Mouse (Mus musculus) layer of hippocampus, postnatal 36 days (tissue): ENCODE data around the gene Colgalt1. TPM values are rescaled to one million over a fixed set of nuclear protein-coding genes. Genes with fewer than 3 reads are reported as not detected.

Experiments used
- DNase-seq, 2 experiments: peaks; one replicate each; pipeline ENCODE4 v3.0.0; 2022
- total RNA-seq, 2 experiments: library from RNA; stranded (reverse); gene quantifications; 2 replicates each; pipeline ENCODE4 v1.2.3; 2021

Gene Colgalt1
- 10 to 100 TPM; 52.3 to 55.6 TPM for total RNA-seq

DNA sequence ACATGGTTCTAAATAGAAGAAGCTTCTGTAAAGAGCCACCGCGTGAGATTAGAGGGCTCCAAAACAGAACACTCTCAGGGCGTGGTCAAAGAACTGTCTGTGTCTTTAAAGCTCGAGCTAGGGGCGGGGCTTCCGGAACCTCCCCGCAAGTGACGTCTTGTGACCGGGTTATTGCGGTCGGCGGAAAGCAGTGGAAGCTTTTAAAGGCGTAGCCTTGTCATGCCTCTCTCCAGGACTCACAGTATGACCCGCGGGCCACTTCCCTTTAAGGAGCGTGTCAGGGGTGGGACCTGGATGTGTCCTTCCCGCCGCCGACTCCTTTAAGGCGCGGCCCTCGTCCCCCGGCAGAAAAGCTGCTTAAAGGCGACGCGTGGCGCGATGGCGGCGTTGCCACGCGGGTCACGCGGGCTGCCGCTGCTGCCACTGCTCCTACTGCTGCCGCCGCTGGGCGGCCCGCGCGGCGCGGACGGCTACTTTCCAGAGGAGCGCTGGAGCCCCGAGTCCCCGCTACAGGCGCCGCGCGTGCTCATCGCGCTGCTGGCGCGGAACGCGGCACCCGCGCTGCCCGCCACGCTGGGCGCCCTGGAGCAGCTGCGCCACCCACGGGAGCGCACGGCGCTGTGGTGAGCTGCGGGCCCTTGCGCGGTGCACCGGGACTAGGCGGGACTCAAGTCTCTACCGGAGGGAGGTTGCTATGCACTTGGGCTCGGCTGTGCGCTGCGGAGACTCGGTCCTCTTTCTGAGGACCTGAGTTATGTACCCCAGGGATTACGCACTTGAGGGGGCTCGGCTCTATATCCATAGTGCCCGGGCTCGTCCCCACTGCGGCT is at the start of gene Colgalt1:
TSS of gene Colgalt1 (plus strand) at position 177 of the 830 bp plus-strand sequence.
- peak; percentile 97 for DNase-seq

DNA sequence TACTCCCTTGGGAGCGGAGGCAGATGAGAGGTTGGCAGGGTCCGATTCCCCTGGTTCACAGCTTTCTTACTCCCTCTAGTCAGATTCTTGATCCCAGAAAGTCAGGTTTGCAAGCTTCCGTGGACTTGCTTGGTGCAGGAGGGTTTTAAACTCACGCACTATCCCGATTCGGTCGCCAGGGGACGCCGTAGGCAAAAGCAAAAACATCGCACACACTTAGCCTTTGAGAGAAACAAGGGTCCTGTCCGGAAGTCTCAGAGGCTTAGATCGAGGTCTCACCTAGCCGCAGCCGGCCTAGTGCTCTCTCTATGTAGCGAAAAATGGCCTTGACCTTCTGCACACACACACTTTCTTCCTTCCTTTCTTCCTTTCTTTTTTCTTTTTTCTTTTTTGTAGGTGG is 49.4 kb upstream of the Colgalt1 start:
- DNase-seq, result peak; percentile 46 to 68

DNA sequence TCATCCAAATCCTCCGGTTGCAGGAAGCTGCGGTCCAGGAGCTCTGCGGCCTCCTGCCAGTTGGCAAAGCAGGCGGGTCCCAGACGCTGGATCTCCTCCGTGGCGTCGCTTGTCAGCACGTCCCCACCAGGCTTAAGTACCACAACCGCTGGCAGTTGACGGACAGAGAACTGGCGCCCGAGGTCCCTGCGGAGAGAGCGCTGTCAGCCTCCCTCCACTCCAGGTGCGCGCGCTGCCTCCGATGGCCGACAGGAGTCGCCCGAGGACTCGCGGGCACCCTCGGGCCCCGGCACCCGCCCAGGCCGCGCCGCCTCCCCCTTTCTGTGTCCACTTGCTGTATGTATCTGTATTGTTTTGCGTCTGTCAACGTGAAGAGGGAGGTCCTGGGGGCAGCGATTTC is 48.0 kb upstream of the Colgalt1 start:
- DNase-seq, result peak; percentile 56 to 74

DNA sequence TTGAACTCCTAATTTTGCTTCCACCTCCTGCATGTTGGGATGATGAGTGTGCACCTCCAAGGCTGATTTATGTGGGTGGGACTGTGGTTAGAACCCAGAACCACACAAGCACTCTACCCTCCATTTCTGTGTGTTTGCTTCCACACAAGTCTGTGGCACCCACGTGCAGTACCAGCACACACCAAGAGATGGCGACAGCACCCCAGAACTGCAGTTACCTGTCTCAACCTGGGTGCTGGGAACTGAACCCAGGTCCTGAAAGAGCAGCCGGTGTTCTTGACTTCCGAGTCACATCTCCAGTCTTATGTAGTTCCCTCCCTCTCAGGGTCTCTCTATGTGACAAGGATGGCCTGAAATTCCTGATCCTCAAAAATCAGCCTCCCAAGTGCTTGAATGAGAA is 46.8 kb upstream of the Colgalt1 start:
- DNase-seq, result no peak

DNA sequence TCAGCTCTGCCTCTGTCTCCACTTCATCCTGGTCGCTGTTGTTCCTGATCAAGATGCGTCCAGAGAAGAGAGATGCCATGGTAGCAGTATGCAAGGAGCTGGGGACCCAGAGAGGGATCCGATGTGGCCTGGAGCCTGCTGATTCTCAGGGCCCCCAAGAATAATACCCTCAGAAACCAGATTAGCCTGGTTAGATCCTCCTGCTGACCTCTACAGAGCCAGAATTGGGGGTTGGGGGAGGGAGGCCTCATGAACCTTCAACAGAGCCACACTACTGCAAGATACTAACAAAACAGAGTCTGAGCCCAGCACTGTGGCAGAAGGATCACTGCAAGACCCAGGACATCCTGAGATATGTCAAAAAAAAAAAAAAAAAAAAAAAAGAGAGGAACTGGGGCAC is 44.3 kb upstream of the Colgalt1 start, which contains the start of gene Nxnl1:
TSS of gene Nxnl1 (minus strand) at position 101 of the 400 bp plus-strand sequence.
- no peak for DNase-seq

DNA sequence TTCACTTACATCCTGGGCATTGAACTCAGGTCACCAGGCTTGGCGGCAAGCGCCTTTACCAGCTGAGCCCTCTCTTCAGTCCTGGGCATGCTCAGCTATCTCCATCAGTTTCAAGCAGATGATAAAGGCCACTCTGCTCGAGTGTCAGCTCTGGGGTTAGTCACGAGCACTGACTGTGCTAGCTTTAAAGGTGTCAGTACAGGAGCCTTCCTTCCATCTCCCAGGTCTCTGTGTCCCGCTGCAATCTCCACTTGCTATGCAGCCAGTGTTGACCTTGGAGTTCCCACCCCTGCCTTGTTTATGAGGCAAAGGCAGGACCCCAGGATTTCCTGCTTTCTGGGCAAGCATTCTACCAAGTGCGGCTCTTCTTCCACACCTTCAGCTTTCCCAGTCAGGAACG is 43.2 kb upstream of the Colgalt1 start:
- no peak for DNase-seq

DNA sequence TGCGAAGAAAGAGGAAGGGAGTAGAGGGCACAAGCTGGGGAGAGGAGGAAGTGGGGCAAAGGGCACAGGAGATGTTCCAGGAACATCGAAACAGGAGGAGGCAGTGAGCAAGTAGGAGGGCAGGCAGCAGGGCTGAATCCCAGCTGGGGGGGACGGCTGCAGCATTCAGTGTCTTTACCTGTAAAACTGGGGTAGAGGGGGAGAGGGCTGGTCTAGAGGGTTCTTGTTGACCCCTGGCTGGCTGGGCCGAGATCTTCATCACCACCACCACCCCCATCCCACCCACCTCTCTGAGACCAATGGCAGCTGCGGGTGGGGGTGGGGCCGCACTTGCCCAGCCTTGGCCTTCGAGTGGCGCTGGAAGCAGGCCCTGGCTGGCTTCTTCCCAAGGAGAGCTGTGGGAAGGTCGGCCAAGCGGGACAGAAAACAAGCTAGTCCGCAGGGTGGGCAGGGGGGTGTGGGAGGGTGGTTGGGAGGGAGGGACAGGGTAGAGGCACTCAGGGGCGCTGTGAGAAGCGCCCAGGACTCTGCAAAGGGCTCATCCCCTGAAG is 42.3 kb upstream of the Colgalt1 start, which contains the start of gene Slc27a1:
TSS of gene Slc27a1 (plus strand) at position 496 of the 551 bp plus-strand sequence.
- peak; percentile 67 to 77 for DNase-seq

GRCm38 (mm10) chr8:71568941-71569340 is 41.9 kb upstream of the Colgalt1 start:
- no peak for DNase-seq

GRCm38 (mm10) chr8:71569366-71570290 is 41.2 kb upstream of the Colgalt1 start:
- peak; percentile 76 to 81 for DNase-seq

GRCm38 (mm10) chr8:71570291-71570954 is 40.4 kb upstream of the Colgalt1 start:
- DNase-seq, result peak; percentile 94 to 95

GRCm38 (mm10) chr8:71572077-71572476 is 38.7 kb upstream of the Colgalt1 start:
- no peak for DNase-seq

DNA sequence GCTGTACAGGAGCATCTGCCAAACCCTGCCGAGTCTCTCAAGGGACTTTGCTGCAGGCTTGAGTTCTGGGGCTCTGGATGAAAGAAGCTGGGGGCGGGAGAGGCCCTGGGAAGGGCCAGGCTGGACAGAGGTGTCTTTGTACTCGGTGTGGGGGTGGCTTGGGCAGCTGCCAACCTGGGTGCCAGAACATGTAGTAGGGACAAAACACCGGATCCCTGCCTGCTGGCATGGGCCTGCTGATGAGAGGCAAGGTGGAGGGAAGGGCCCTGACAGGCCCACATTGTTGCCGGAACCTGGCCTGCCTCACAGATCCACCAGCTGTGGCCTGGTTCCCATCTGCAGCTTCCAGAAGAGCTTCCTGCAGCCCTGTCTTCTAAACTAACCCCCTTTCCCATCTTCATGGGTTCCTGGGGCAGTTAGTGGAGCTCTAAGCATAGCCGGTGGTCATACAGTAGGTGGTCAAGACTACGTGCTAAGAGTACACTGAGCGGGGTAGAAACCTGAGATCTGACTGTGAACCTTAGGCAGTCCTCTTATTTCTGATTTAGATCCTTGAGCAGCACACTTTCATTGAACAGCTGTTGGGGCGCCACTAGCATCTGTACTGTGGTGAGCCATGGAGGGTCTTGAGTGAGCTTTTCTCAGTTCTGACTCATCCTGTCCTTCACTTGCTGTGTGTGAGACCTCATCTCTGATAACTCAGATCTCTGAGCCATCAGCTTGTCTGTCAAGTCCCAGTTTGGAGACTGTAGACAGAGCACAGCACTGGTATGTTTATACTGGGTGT is 37.8 kb upstream of the Colgalt1 start:
- peak; percentile 80 to 89 for DNase-seq

- no peak for DNase-seq
Measured at GRCm38 (mm10) chr8:71574426-71574825, 36.4 kb upstream of the Colgalt1 start.

GRCm38 (mm10) chr8:71575020-71575419 is 35.8 kb upstream of the Colgalt1 start:
- DNase-seq, result no peak

DNA sequence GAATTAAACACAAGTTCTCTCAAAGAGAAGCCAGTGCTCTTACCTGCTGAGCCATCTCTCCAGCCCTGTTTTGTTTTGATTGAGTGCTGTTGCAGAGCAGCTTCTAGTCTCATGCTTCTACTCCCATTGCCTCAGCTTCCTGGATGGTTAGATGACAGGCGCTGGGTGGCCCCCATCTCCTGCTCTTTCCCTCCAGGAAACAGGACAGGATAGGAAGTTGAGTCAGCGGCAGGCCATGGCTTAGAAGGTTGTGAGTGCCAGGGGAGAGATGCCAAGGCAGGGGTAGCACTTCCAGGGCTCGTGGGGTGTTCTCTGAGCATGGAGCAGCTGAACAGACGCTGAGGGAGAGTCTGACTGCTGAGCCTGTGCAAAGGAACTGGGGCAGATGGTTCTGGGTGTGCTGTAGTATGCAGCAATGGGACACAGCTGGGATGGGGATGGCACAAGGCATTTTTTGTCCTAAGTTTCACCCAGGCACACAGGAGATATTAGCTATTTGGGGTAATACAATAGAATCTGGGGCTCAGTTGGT is 32.9 kb upstream of the Colgalt1 start:
- DNase-seq, result peak in 1 of 2 experiments; percentile 56

DNA sequence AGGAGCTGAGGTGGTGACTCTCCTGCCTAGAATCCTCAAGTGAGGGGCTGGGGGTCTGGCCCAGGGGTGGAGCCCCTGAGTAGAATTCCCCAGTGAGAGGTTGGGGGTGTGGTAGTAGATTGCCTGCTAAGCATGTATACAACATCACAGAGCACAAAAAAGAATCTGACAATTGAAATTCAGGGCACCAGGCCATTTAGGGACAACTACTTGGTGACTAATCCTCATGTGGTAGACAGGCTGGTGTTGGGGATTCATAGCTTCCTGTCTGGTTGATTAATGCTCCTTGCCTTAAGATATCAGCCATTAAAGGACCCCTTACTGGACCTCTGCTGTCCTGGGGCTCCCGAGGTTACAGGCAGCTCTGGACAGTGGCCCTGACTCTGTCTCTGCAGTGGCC is 31.8 kb upstream of the Colgalt1 start:
- DNase-seq, result no peak

DNA sequence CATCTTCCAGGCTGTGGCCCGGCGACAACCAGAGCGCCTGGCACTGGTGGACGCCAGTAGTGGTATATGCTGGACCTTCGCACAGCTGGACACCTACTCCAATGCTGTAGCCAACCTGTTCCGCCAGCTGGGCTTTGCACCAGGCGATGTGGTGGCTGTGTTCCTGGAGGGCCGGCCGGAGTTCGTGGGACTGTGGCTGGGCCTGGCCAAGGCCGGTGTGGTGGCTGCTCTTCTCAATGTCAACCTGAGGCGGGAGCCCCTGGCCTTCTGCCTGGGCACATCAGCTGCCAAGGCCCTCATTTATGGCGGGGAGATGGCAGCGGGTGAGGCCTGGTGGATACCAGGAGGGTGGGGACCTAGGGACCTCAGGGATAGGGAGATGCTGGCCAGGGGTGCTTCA is 31.3 kb upstream of the Colgalt1 start:
- DNase-seq, result no peak

- DNase-seq, result no peak
Measured at GRCm38 (mm10) chr8:71580201-71580600, 30.6 kb upstream of the Colgalt1 start.

DNA sequence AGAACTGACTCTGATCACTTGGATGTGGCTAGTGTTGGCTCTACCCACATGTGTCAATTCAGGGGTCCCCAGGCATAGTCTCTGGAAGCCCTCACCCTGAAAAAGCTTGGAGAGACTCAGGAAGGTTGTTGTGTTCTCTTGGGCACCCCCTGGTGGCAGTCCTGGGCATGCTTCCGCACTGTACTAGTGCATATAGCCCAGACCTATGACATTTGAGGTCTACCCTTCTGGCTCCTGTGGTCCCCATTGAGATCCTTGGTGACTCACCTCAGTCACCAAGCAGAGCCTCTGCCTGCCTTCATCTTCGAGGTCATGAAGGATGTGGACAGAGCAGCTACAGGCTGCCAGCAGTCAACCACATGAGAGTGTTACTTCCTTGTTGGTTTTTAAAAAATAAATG is 23.9 kb upstream of the Colgalt1 start:
- DNase-seq, result no peak

GRCm38 (mm10) chr8:71588762-71589161 is 22.0 kb upstream of the Colgalt1 start:
- no peak for DNase-seq

DNA sequence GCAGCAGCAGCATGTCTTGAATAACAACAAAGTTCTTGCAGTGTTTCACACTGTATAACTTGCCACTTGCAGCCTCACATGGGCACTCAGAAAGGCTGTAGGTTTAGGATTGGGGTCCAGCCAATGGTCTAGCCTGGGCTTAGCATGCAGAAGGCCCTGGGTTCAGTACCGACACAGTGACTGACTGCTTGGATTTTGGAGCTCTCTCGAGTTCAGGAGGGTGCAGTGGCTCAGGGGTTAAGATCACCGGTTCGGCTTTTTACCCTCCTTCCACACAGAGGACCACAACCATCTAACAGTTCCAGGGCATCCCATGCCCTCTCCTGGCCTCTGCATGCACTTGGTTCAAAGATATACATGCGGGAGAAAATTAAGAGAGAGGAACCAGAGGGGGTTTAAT is 19.8 kb upstream of the Colgalt1 start:
- DNase-seq, result no peak
